ENCODE assay signal across 10 mouse cellular contexts in the genomic region with DNA sequence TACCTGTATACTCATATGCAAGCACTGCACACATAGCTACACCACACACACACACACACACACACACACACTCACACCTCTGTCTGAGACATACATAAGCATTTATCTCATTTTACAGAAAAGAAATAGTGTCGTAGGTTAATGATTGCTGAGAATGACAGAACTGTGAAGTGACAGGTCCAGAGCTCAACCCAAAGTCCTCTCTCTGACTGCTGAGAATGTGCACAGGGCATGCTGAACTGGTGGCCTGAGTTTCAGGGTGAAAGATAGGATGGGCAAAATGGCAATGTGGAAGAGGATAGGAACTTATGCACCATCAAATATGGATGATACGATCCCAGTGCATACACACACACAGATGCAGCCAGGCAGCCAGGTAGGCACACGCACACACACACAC.
"Had no signal": no experiment of that assay in that cellular context is flagged by ENCODE, and none has a peak within 500 bp of the region (broad histone marks: within the 10 kb centered on the region; RNA-seq: fewer than 3 reads in every experiment).

No protein-coding gene starts in this region.

- DNase-seq: kidney, adult 18-20 months; kidney, postnatal 36 days; left cerebral cortex, postnatal 4 days; lung, adult 18-20 months; right cerebral cortex, postnatal 14 days; thymus, postnatal 14 days had no signal

- H3K4me2 ChIP-seq: hindbrain, embryonic 15.5 days; midbrain, embryonic 12.5 days had no signal

- H3K9ac ChIP-seq: hindbrain, embryonic 15.5 days; midbrain, embryonic 12.5 days had no signal

- H3K4me3 ChIP-seq: hindbrain, embryonic 15.5 days; layer of hippocampus, adult 2 months; midbrain, embryonic 12.5 days had no signal

- H3K27me3 ChIP-seq: hindbrain, embryonic 15.5 days; midbrain, embryonic 12.5 days had no signal

- H3K9me3 ChIP-seq: hindbrain, embryonic 15.5 days; midbrain, embryonic 12.5 days had no signal

- H3K27ac ChIP-seq: hindbrain, embryonic 15.5 days; midbrain, embryonic 12.5 days; stomach, postnatal 0 days had no signal
